Mouse (Mus musculus) stomach, postnatal 0 days (tissue): ENCODE measurements around the gene Ift88. TPM values are rescaled to one million over a fixed set of nuclear protein-coding genes. Genes with fewer than 3 reads are reported as not detected.

Experiments used
- ATAC-seq: fragments of 200-750 bp; cut with Nextera tagmentation; 2 replicates; pipeline ENCODE4 v1.8.0; 2017; ENCODE audit not compliant: low FRiP score, low TSS enrichment
- DNase-seq: peaks from one replicate; pipeline ENCODE4 v3.0.0-alpha.2; 2016; ENCODE audit warnings: low spot score
- H3K27ac ChIP-seq: fragments of 300-500 bp; sonication (generic); replicated peaks from 2 replicates; pipeline ENCODE4 v1.5.1; 2014; ENCODE audit warnings: mild to moderate bottlenecking, control low read depth
- H3K27me3 ChIP-seq: fragments of 300-500 bp; sonication (generic); 2 replicates; pipeline ENCODE4 v1.6.1; 2014; ENCODE audit warnings: low read length; ENCODE audit not compliant: control insufficient read depth, insufficient read depth
- H3K36me3 ChIP-seq: fragments of 300-500 bp; sonication (generic); 2 replicates; pipeline ENCODE4 v1.6.1; 2014; ENCODE audit warnings: low read length, mixed read lengths; ENCODE audit not compliant: control insufficient read depth, insufficient read depth
- H3K4me1 ChIP-seq: fragments of 300-500 bp; sonication (generic); replicated peaks from 2 replicates; pipeline ENCODE4 v1.6.1; 2014; ENCODE audit warnings: antibody characterized with exemption; ENCODE audit not compliant: control insufficient read depth, insufficient read depth
- H3K4me2 ChIP-seq: fragments of 300-500 bp; sonication (generic); replicated peaks from 2 replicates; pipeline ENCODE4 v1.6.1; 2014; ENCODE audit warnings: low read depth, mild to moderate bottlenecking, control low read depth, moderate library complexity
- H3K4me3 ChIP-seq: fragments of 300-500 bp; sonication (generic); 2 replicates; pipeline ENCODE4 v1.5.1; 2014; ENCODE audit warnings: low read depth, low read length, control low read depth
- H3K9ac ChIP-seq: fragments of 300-500 bp; sonication (generic); 2 replicates; pipeline ENCODE4 v1.6.1; 2014; ENCODE audit warnings: mild to moderate bottlenecking, low read length, control low read depth, mixed read lengths
- H3K9me3 ChIP-seq: fragments of 300-500 bp; sonication (generic); 2 replicates; pipeline ENCODE4 v1.6.1; 2016; ENCODE audit warnings: low read length; ENCODE audit not compliant: control insufficient read depth
- CTCF ChIP-seq: IDR thresholded peaks from 2 replicates; pipeline ENCODE4 v1.5.1; 2016; ENCODE audit warnings: antibody characterized with exemption, low read depth, mild to moderate bottlenecking, moderate library complexity
- EP300 ChIP-seq: optimal IDR thresholded peaks from 2 replicates; pipeline ENCODE3; 2016; ENCODE audit warnings: antibody characterized with exemption
- WGBS: fragments of 180-500 bp; shearing (Covaris S2); extraction: QIAGEN DNeasy Blood & Tissue Kit; methylation state at CpG from one replicate; pipeline ENCODE4 v1.1.7; 2014; 5-methylcytosine and 5-hydroxymethylcytosine counted together
- polyA plus RNA-seq: library from polyadenylated mRNA; unstranded; fragments of >200 nt; fragmentation: Nextera tagmentation; extraction: Ambion mirVana; gene quantifications from 2 replicates; pipeline ENCODE4 v1.2.1, GENCODE M21; 2015

The Ift88 gene
- polyA plus RNA-seq, 1 experiment from 2014 or later, result 5.5 TPM

GRCm38 (mm10) chr14:57398813-57399427, 24.9 kb upstream of the Ift88 start:
- Histone ChIP-seq H3K4me1 (no peaks in the 10 kb centered on the region), H3K9ac (peak overlapping the region; percentile 41), H3K4me2 (peak overlapping the region; percentile 91), H3K27ac (peak overlapping the region; percentile 79), H3K27me3 (no peaks in the 10 kb centered on the region), H3K4me3 (peak overlapping the region; percentile 65), H3K36me3 (no peaks in the 10 kb centered on the region), H3K9me3 (no peaks in the 10 kb centered on the region)
- WGBS, result 4% methylated on average over 13 of the region's 13 CpGs
- DNase-seq, result no peak
- peak; percentile 56 for ATAC-seq
- TF ChIP-seq EP300, result no peak

- DNase-seq (no peak), ATAC-seq (no peak)
- Histone ChIP-seq H3K9me3 (no peaks in the 10 kb centered on the region), H3K4me2 (no peak overlapping the region), H3K27ac (no peak overlapping the region), H3K9ac (no peak overlapping the region), H3K4me3 (no peak overlapping the region), H3K4me1 (no peaks in the 10 kb centered on the region), H3K36me3 (no peaks in the 10 kb centered on the region), H3K27me3 (no peaks in the 10 kb centered on the region)
- TF ChIP-seq CTCF, result no peak
- no peak for TF ChIP-seq EP300
These were observed 21.0 kb upstream of the Ift88 start for GRCm38 (mm10) chr14:57402815-57403214.

- Histone ChIP-seq H3K36me3 (no peaks in the 10 kb centered on the region), H3K27me3 (no peaks in the 10 kb centered on the region), H3K4me3 (no peak overlapping the region), H3K9me3 (no peaks in the 10 kb centered on the region), H3K9ac (no peak overlapping the region), H3K4me2 (peak overlapping the region; percentile 6; the same call in 1 of the 2 replicates), H3K4me1 (no peaks in the 10 kb centered on the region), H3K27ac (no peak overlapping the region)
- 4% methylated on average over 12 of the region's 12 CpGs for WGBS
- peak; percentile 54 for DNase-seq
- TF ChIP-seq EP300, result no peak
- peak; percentile 66 for TF ChIP-seq CTCF
- peak; percentile 83 for ATAC-seq
These were observed 16.5 kb upstream of the Ift88 start for GRCm38 (mm10) chr14:57407039-57407987.

DNA sequence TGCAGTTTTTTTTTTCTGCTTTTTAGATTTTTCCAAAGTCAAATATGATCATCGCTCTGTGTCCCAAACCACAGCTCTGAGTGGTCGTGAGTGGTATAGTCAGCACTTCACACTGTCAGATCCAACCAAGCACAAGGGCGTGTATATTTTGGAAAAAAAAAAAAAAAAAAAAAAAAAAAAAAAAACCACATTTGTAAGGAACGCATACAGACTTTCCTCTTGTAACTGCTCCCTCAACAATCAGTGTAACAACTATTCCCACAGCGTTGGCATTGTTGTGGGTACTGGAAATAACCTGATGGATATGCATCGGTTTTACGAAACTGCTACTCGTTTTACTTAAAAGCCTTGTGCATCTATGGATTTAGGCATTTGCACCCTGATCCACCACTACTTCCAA, 15.8 kb upstream of the Ift88 start:
- Histone ChIP-seq H3K27ac (no peak overlapping the region), H3K36me3 (no peaks in the 10 kb centered on the region), H3K9me3 (no peaks in the 10 kb centered on the region), H3K4me3 (no peak overlapping the region), H3K9ac (no peak overlapping the region), H3K27me3 (no peaks in the 10 kb centered on the region), H3K4me1 (no peaks in the 10 kb centered on the region), H3K4me2 (no peak overlapping the region)
- no peak for DNase-seq
- ATAC-seq, result no peak
- 76% methylated on average over 8 of the region's 8 CpGs for WGBS
- TF ChIP-seq CTCF (no peak), EP300 (no peak)

DNA sequence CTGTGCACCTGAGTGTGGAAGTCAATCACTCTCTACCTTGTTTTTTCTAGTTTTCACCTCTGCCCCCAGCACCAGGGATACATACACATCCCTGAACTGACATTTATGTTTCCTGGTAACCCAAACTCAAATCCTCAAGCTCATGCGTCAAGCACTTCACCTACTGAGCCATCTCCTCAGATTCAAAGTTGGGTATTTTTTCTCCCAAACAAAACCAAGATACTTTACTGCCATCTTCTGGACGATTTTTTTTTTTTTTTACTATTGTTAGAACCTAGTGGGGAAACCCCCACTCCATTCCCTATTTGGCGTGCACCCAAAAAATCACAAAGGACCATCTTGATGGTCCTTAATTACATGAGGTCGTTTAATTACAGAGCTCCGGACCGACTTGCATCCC, 14.8 kb upstream of the Ift88 start:
- no peak for ATAC-seq

DNA sequence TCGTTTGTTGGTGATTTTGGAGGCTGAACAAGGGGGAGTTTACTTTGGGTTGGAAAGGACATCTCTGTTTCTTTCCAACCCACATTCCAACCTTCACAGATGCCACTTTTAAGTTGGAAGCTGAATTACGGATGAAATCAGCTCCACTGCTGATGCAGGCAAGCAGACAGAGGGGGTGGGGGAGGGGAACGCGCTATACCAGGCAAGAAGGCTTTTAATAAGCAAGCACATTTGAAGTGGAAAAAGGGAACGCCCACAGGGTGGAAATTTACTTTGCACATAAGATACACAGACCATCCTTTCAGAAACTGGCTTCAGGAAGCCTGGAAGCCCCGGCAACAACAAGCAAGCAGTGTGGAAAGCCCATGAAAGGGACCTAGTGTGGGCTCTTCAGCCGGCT, 11.7 kb upstream of the Ift88 start:
- TF ChIP-seq CTCF (no peak), EP300 (no peak)
- Histone ChIP-seq H3K4me1 (no peaks in the 10 kb centered on the region), H3K4me3 (no peak overlapping the region), H3K36me3 (no peaks in the 10 kb centered on the region), H3K27ac (no peak overlapping the region), H3K9ac (no peak overlapping the region), H3K27me3 (no peaks in the 10 kb centered on the region), H3K9me3 (no peaks in the 10 kb centered on the region), H3K4me2 (no peak overlapping the region)
- WGBS, result 51% methylated on average over 7 of the region's 7 CpGs
- DNase-seq, result peak; percentile 18
- no peak for ATAC-seq

More for the DNA sequence above, 14.8 kb upstream of the Ift88 start:
- Histone ChIP-seq H3K9ac (no peak overlapping the region), H3K27ac (no peak overlapping the region), H3K4me3 (no peak overlapping the region), H3K4me2 (no peak overlapping the region), H3K4me1 (no peaks in the 10 kb centered on the region), H3K9me3 (no peaks in the 10 kb centered on the region), H3K27me3 (no peaks in the 10 kb centered on the region), H3K36me3 (no peaks in the 10 kb centered on the region)
- TF ChIP-seq EP300, result no peak
- peak; percentile 48 for TF ChIP-seq CTCF
- DNase-seq, result no peak
- 24% methylated on average over 6 of the region's 6 CpGs for WGBS
